Mouse (Mus musculus) heart, adult 2 months (tissue): ENCODE data around the gene Gm6904. TPM values are rescaled to one million over a fixed set of nuclear protein-coding genes. Genes with fewer than 3 reads are reported as not detected.
"Not testable (repeated sequence)": the region's sequence is repeated elsewhere in the genome, so short reads cannot be mapped to it uniquely, and the experiment has no call there.

Experiments
- DNase-seq, 2 experiments: peaks; one replicate each; pipeline ENCODE4 v3.0.0; 2021
- H3K27ac ChIP-seq: fragments of 200-600 bp; 2 replicates; pipeline ENCODE4 v1.8.1; 2022
- H3K27me3 ChIP-seq: fragments of 200-500 bp; 2 replicates; pipeline ENCODE4 v1.6.1; 2012; ENCODE audit warnings: mild to moderate bottlenecking, low read length, inconsistent platforms, mixed read lengths; ENCODE audit not compliant: control insufficient read depth, insufficient read depth
- H3K36me3 ChIP-seq: fragments of 200-500 bp; 2 replicates; pipeline ENCODE4 v1.6.1; 2012; ENCODE audit warnings: low read length, inconsistent platforms; ENCODE audit not compliant: control insufficient read depth, insufficient read depth
- H3K4me1 ChIP-seq: fragments of 200-500 bp; 2 replicates; pipeline ENCODE4 v1.6.1; 2011; ENCODE audit warnings: low read length; ENCODE audit not compliant: control insufficient read depth, insufficient read depth
- H3K4me3 ChIP-seq: fragments of 200-600 bp; 2 replicates; pipeline ENCODE4 v1.8.1; 2022
- H3K79me2 ChIP-seq: fragments of 200-500 bp; replicated peaks from 2 replicates; pipeline ENCODE4 v1.6.1; 2012; ENCODE audit warnings: mild to moderate bottlenecking, inconsistent platforms, low read length, moderate library complexity, mixed read lengths; ENCODE audit not compliant: control insufficient read depth, insufficient read depth
- H3K9ac ChIP-seq: fragments of 200-500 bp; 2 replicates; pipeline ENCODE4 v1.6.1; 2012; ENCODE audit warnings: low read depth, mild to moderate bottlenecking, control low read depth, inconsistent platforms, low read length, mixed read lengths
- CTCF ChIP-seq: fragments of 200-600 bp; IDR thresholded peaks from 2 replicates; pipeline ENCODE4 v1.8.1; 2022; ENCODE audit warnings: antibody characterized with exemption, mild to moderate bottlenecking, moderate library complexity
- EP300 ChIP-seq: fragments of 200-500 bp; IDR thresholded peaks from 2 replicates; pipeline ENCODE4 v1.6.1; 2011; ENCODE audit warnings: low read depth, low read length, control low read depth; ENCODE audit not compliant: insufficient read depth
- POLR2A ChIP-seq: fragments of 200-500 bp; IDR thresholded peaks from 2 replicates; pipeline ENCODE4 v1.6.1; 2011; ENCODE audit warnings: mild to moderate bottlenecking, low read depth, low read length, control low read depth; ENCODE audit not compliant: insufficient read depth
- WGBS: fragments of 180-500 bp; shearing (Covaris S2); methylation state at CpG from one replicate; pipeline ENCODE4 v1.1.7; 2018; 5-methylcytosine and 5-hydroxymethylcytosine counted together
- intact Hi-C: fragments of 180-260 bp; cut with DNase I; formaldehyde crosslinking; loops from one replicate; pipeline ENCODE4 v1.15.1; 2025
- long read RNA-seq: library from polyadenylated mRNA; stranded (forward); transcript quantifications from one replicate; pipeline ENCODE4 v2.0.0, GENCODE M21; 2021
- polyA plus RNA-seq: library from polyadenylated mRNA; depleted of rRNA; stranded (reverse); fragments of >200 nt; gene quantifications from 2 replicates; pipeline ENCODE4 v1.2.3, GENCODE M21; 2012; rRNA removed
- total RNA-seq, 2 experiments: library from RNA; stranded (reverse); gene quantifications; 2 replicates each; pipeline ENCODE4 v1.2.3; 2021

The Gm6904 gene
- not detected for total RNA-seq
- polyA plus RNA-seq: 0.47 TPM in 1 of 2 replicates, not detected in the other
- long read RNA-seq: 0 reads

DNA sequence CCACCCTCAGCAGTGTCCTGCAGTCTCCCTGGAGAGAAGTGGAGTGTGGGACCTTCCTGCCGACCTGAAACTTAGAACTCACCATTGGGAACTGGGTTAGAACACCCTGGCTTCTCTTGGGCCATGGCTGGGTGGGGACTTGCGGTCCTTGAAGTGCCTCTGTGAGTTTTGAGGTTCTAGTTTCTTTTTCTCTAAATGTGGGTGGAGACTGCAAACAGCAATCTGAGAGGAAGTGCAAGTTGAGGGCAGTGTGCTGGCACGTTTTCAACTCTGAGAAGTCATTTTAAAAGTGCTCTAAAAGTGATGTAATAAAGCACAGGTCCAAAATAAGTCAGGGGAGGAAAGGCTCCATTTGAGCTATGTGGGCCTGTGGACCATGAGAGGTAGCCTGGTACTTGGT lies at the start of gene Gm6904:
Gene Gm6904 (minus strand): TSS at position 161 of the 400 bp plus-strand sequence.
- TF ChIP-seq CTCF (no peak), POLR2A (no peak), EP300 (no peak)
- no peak within 1 kb of the TSS for H3K4me3 ChIP-seq
- H3K36me3 ChIP-seq: no peaks in the 10 kb centered on the region
- no peaks in the 10 kb centered on the region for H3K4me1 ChIP-seq
- intact Hi-C loops: no loop called here
- H3K9ac ChIP-seq: no peak within 1 kb of the TSS; the same call in 1 of the 2 replicates
- no peak within 1 kb of the TSS for H3K27ac ChIP-seq
- WGBS: 32% methylated on average over 3 of the region's 3 CpGs
- H3K27me3 ChIP-seq: no peaks in the 10 kb centered on the region
- DNase-seq: peak; percentile 27 to 34
- H3K79me2 ChIP-seq: no peaks in the 10 kb centered on the region

DNA sequence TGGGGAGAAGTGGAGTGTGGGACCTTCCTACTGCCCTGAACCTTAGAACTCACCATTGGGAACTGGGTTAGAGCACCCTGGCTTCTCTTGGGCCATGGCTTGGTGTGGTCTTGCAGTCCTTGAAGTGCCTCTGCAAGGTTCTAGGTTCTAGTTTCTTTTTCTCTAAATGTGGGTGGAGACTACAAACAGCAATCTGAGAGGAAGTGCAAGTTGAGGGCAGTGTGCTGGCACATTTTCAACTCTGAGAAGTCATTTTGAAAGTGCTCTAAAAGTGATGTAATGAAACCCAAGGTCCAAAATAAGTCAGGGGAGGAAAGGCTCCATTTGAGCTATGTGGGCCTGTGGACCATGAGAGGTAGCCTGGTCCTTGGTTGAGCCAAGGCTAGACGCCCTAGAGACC lies 37.4 kb upstream of the Gm6904 start, which contains the start of gene Phf11a:
Gene Phf11a (minus strand): TSS at position 132 of the 400 bp plus-strand sequence.
- 55% methylated on average over 1 of the region's 1 CpGs for WGBS
- H3K9ac ChIP-seq, H3K27me3 ChIP-seq, H3K4me1 ChIP-seq, H3K27ac ChIP-seq, H3K36me3 ChIP-seq, H3K4me3 ChIP-seq, intact Hi-C loops, H3K79me2 ChIP-seq: not testable (repeated sequence)
- peak in 1 of 2 experiments; percentile 20 for DNase-seq

DNA sequence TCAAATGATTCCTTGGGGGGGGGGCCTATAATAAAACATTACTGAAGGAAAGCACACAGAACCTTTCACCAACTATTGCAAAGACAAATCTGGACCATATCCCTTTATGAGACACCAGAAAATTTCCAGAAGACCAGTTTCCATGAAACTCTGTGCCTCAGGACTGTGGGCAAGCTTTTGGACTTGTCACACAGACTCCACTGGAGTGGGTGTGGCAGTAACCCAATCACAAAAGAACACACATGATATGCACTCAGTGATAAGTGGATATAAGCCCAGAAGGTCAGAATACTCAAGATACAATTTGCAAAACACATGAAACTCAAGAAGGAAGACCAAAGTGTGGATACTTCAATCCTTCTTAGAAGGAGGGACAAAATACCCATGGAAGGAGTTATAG lies 31.8 kb upstream of the Gm6904 start:
- intact Hi-C loops, H3K79me2 ChIP-seq, H3K36me3 ChIP-seq, H3K27me3 ChIP-seq, H3K4me1 ChIP-seq, H3K27ac ChIP-seq, DNase-seq, H3K4me3 ChIP-seq, H3K9ac ChIP-seq: not testable (repeated sequence)

DNA sequence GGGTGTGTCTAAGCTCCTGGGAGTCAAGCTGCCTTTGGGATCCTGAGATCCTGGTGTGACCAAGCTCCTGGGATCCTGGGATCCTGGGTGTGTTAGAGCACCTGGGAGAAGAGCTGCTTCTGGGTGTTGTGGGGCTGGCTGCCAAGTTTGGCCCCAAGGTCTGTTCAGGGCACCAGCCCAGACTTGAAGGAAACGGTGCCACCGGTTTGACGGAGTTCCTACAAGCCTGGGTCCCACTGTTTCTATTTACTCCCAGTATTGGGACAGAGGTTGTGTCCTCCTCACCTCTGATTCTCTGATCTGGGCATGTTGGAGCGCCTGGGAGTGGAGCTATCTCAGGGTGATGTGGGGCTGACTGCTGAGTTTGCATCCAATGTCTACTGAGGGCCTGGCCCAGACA lies 14.9 kb upstream of the Gm6904 start:
- H3K4me1 ChIP-seq, H3K9ac ChIP-seq, H3K4me3 ChIP-seq, H3K36me3 ChIP-seq, intact Hi-C loops, H3K79me2 ChIP-seq, H3K27me3 ChIP-seq, H3K27ac ChIP-seq, DNase-seq: not testable (repeated sequence)
- 79% methylated on average over 4 of the region's 4 CpGs for WGBS

DNA sequence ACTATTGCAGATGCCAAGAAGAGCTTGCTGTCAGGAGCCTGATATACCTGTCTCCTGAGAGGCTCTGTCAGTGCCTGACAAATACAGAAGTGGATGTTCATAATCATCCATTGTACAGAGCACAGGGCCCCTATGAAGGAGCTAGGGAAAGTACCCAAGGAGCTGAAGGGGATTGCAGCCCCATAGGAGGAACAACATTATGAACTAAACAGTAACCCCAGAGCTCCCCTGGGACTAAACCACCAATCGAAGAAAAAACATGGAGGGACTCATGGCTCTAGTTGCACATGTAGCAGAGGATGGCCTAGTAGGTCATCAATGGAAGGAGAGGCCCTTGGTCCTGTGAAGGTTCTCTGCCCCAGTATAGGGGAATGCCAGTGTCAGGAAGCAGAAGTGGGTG lies 4.2 kb downstream of the Gm6904 start:
- H3K9ac ChIP-seq, H3K4me1 ChIP-seq, DNase-seq, H3K27me3 ChIP-seq, H3K4me3 ChIP-seq, H3K79me2 ChIP-seq, intact Hi-C loops, H3K36me3 ChIP-seq, H3K27ac ChIP-seq: not testable (repeated sequence)
- 73% methylated on average over 1 of the region's 1 CpGs for WGBS

DNA sequence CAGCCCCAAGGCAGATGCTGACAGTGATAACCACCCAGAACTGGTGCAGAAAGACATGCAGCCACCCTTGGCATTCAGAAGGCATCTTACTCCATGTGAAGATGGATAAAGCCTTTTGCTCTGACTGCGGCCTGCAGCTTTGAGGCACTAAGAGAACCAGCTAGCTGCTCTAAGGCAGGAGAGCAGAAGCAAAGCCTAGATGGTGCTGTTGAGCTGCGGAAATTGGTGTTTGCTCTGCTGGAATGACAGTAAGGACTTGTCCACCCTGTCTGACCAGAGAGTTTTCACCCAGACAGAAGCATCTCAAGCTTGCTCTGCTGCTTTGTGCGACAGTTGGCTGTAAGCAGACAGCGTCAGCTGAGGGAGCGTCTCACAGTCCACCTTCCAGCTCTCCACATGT lies 9.7 kb downstream of the Gm6904 start:
- peak; percentile 44 for TF ChIP-seq CTCF
- H3K27ac ChIP-seq, H3K4me3 ChIP-seq, H3K36me3 ChIP-seq, H3K4me1 ChIP-seq, DNase-seq, H3K9ac ChIP-seq, H3K79me2 ChIP-seq, H3K27me3 ChIP-seq: not testable (repeated sequence)
- intact Hi-C loops: loop anchor here (5.0 kb wide), 1 partner anchor 302 kb away; no protein-coding TSS in a partner anchor
- 51% methylated on average over 5 of the region's 5 CpGs for WGBS

DNA sequence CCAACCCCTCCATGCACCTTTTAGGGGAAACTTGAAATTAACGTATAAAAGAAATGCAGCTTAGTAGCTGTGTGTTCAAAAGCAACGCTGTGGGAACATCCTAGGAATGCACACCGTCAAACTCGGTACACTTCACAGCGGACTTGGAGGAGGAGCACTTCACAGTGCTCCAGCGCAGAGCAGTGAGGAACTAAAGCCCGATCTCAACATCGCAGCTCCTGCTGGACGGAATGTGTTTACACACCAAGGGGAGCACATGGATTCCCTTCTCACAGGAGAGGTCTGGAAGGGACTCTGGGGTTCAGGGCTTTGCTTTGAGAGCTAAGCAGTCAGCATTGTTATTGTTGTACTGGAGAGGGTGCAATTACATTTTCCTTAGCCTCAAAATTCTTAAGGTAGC lies 26.4 kb downstream of the Gm6904 start:
- 96% methylated on average over 9 of the region's 9 CpGs for WGBS
- Histone ChIP-seq H3K27me3 (no peaks in the 10 kb centered on the region), H3K9ac (no peak overlapping the region), H3K79me2 (no peaks in the 10 kb centered on the region), H3K36me3 (no peaks in the 10 kb centered on the region), H3K4me1 (no peaks in the 10 kb centered on the region), H3K27ac (no peak overlapping the region), H3K4me3 (no peak overlapping the region)
- TF ChIP-seq EP300: no peak
- TF ChIP-seq POLR2A: no peak
- no peak for TF ChIP-seq CTCF
- DNase-seq: no peak
- intact Hi-C loops: loop anchor here (10.0 kb wide), 1 partner anchor 91 kb away; no protein-coding TSS in a partner anchor
